Mouse (Mus musculus) myocyte (in vitro differentiated cells): ENCODE data around the gene Trpv4. TPM values are rescaled to one million over a fixed set of nuclear protein-coding genes. Genes with fewer than 3 reads are reported as not detected.

Experiments used
- H3K27me3 ChIP-seq: one replicate; pipeline ENCODE4 v1.6.1; 2011; ENCODE audit not compliant: control insufficient read depth, insufficient read depth, insufficient read length
- H3K36me3 ChIP-seq: one replicate; pipeline ENCODE4 v1.6.1; 2011; ENCODE audit not compliant: control insufficient read depth, insufficient read depth
- H3K4me2 ChIP-seq: one replicate; pipeline ENCODE4 v1.6.1; 2011; ENCODE audit warnings: low read depth, control low read depth
- H3K4me3 ChIP-seq: one replicate; pipeline ENCODE4 v1.5.1; 2011; ENCODE audit warnings: mild to moderate bottlenecking, control low read depth, moderate library complexity
- H3K79me2 ChIP-seq: one replicate; pipeline ENCODE4 v1.6.1; 2011; ENCODE audit not compliant: control insufficient read depth, insufficient read depth
- H3ac ChIP-seq: one replicate; pipeline ENCODE4 v1.6.1; 2011; ENCODE audit not compliant: control insufficient read depth, insufficient read length
- CEBPB ChIP-seq: IDR thresholded peaks from 2 replicates; pipeline ENCODE4 v1.6.1; 2011; ENCODE audit warnings: mild to moderate bottlenecking, moderate library complexity; ENCODE audit not compliant: poor library complexity, insufficient read depth, severe bottlenecking
- E2F4 ChIP-seq: IDR thresholded peaks from one replicate; pipeline ENCODE4 v1.6.1; 2011; ENCODE audit warnings: mild to moderate bottlenecking, control low read depth, moderate library complexity; ENCODE audit not compliant: insufficient read depth
- MAX ChIP-seq: IDR thresholded peaks from one replicate; pipeline ENCODE4 v1.6.1; 2011; ENCODE audit warnings: low read depth, mild to moderate bottlenecking, control low read depth
- MYOD1 ChIP-seq, 3 experiments: IDR thresholded peaks; one replicate each; pipeline ENCODE4 v1.6.1; 2011; ENCODE audit warnings: control low read depth in 2 of 3, low read depth in 2 of 3, mild to moderate bottlenecking in 2 of 3, moderate library complexity in 1 of 3; ENCODE audit not compliant: insufficient read length in 2 of 3, control insufficient read depth in 1 of 3
- MYOG ChIP-seq, 3 experiments: IDR thresholded peaks; one replicate each; pipeline ENCODE4 v1.6.1; 2011; ENCODE audit warnings: control low read depth in 2 of 3, low read depth in 2 of 3, mild to moderate bottlenecking in 2 of 3; ENCODE audit not compliant: insufficient read length in 2 of 3, control insufficient read depth in 1 of 3, insufficient read depth in 1 of 3
- POLR2A ChIP-seq: IDR thresholded peaks from one replicate; pipeline ENCODE4 v1.6.1; 2011; ENCODE audit warnings: low read depth, mild to moderate bottlenecking, control low read depth, moderate library complexity; ENCODE audit not compliant: insufficient read length
- POLR2AphosphoS2 ChIP-seq: IDR thresholded peaks from one replicate; pipeline ENCODE4 v1.6.1; 2011; ENCODE audit warnings: low read depth, control low read depth; ENCODE audit not compliant: insufficient read length
- REST ChIP-seq: IDR thresholded peaks from one replicate; pipeline ENCODE4 v1.6.1; 2011; ENCODE audit warnings: mild to moderate bottlenecking, control low read depth, moderate library complexity; ENCODE audit not compliant: insufficient read depth, insufficient read length
- SRF ChIP-seq: IDR thresholded peaks from one replicate; pipeline ENCODE4 v1.6.1; 2011; ENCODE audit warnings: low read depth; ENCODE audit not compliant: control insufficient read depth, insufficient read length
- TCF12 ChIP-seq: IDR thresholded peaks from one replicate; pipeline ENCODE4 v1.6.1; 2011; ENCODE audit warnings: mild to moderate bottlenecking, control low read depth; ENCODE audit not compliant: poor library complexity, insufficient read depth, severe bottlenecking
- TCF3 ChIP-seq: IDR thresholded peaks from one replicate; pipeline ENCODE4 v1.6.1; 2011; ENCODE audit warnings: low read depth, control low read depth; ENCODE audit not compliant: insufficient read length
- USF1 ChIP-seq: IDR thresholded peaks from one replicate; pipeline ENCODE4 v1.6.1; 2011; ENCODE audit warnings: low read depth, mild to moderate bottlenecking, control low read depth, moderate library complexity
- polyA plus RNA-seq: library from polyadenylated mRNA; unstranded; fragments of >200 nt; fragmentation: generic; extraction: Trizol; gene quantifications from one replicate; pipeline ENCODE4 v1.2.1, GENCODE M21; 2012; ENCODE audit warnings: missing spikeins

Gene Trpv4
- polyA plus RNA-seq, 1 experiment: 0.12 TPM

- no peak overlapping the region for H3K4me2 ChIP-seq
- H3K4me3 ChIP-seq: no peak overlapping the region
- peaks cover 58% of the 10 kb centered on the region for H3K27me3 ChIP-seq
- TF ChIP-seq E2F4 (no peak), SRF (no peak), TCF3 (no peak), MYOD1 (IDR thresholded peaks at IDR 0.05; ENCODE audit: control insufficient read depth in 1 of 3, insufficient read length in 2 of 3, low read depth in 2 of 3) (no peak), MYOG (IDR thresholded peaks at IDR 0.05; ENCODE audit: control insufficient read depth in 1 of 3, insufficient read depth in 1 of 3, insufficient read length in 2 of 3, low read depth in 2 of 3) (no peak), POLR2AphosphoS2 (no peak), TCF12 (no peak), REST (no peak), CEBPB (no peak)
- no peaks in the 10 kb centered on the region for H3K79me2 ChIP-seq
- no peaks in the 10 kb centered on the region for H3K36me3 ChIP-seq
- H3ac ChIP-seq: no peak overlapping the region
Measured at GRCm38 (mm10) chr5:114592463-114593160, 65.6 kb downstream of the Trpv4 start.

- Histone ChIP-seq H3K36me3 (no peaks in the 10 kb centered on the region), H3K4me2 (no peak overlapping the region), H3K4me3 (no peak overlapping the region), H3K79me2 (no peaks in the 10 kb centered on the region), H3K27me3 (peaks cover 54% of the 10 kb centered on the region), H3ac (no peak overlapping the region)
- no peak for TF ChIP-seq MAX
- no peak for TF ChIP-seq MYOD1 (IDR thresholded peaks at IDR 0.05; ENCODE audit: control insufficient read depth in 1 of 3, insufficient read length in 2 of 3, low read depth in 2 of 3)
- TF ChIP-seq SRF: no peak
- no peak for TF ChIP-seq E2F4
- TF ChIP-seq POLR2AphosphoS2: no peak
- TF ChIP-seq TCF3: no peak
- no peak for TF ChIP-seq TCF12
- TF ChIP-seq REST: no peak
- TF ChIP-seq CEBPB: no peak
Measured at GRCm38 (mm10) chr5:114591151-114591561, 67.1 kb downstream of the Trpv4 start.

- no peak for TF ChIP-seq E2F4
- no peak for TF ChIP-seq POLR2A
- TF ChIP-seq SRF: no peak
- no peak for TF ChIP-seq MYOG (IDR thresholded peaks at IDR 0.05; ENCODE audit: control insufficient read depth in 1 of 3, insufficient read depth in 1 of 3, insufficient read length in 2 of 3, low read depth in 2 of 3)
- TF ChIP-seq TCF12: no peak
- TF ChIP-seq POLR2AphosphoS2: no peak
- TF ChIP-seq REST: no peak
- TF ChIP-seq CEBPB: no peak
- no peak for TF ChIP-seq USF1
- TF ChIP-seq TCF3: no peak
- no peak for TF ChIP-seq MAX
- TF ChIP-seq MYOD1 (IDR thresholded peaks at IDR 0.05; ENCODE audit: control insufficient read depth in 1 of 3, insufficient read length in 2 of 3, low read depth in 2 of 3): no peak
- Histone ChIP-seq H3K4me2 (no peak overlapping the region), H3K27me3 (peaks cover 57% of the 10 kb centered on the region), H3ac (no peak overlapping the region), H3K36me3 (no peaks in the 10 kb centered on the region), H3K4me3 (no peak overlapping the region), H3K79me2 (no peaks in the 10 kb centered on the region)
Measured at GRCm38 (mm10) chr5:114590043-114590913, 67.9 kb downstream of the Trpv4 start.

GRCm38 (mm10) chr5:114589454-114589853, 68.8 kb downstream of the Trpv4 start:
- H3K4me2 ChIP-seq: no peak overlapping the region
- no peak overlapping the region for H3ac ChIP-seq
- no peaks in the 10 kb centered on the region for H3K36me3 ChIP-seq
- H3K27me3 ChIP-seq: peaks cover 58% of the 10 kb centered on the region
- no peaks in the 10 kb centered on the region for H3K79me2 ChIP-seq
- TF ChIP-seq SRF (no peak), POLR2A (no peak), CEBPB (no peak)
- H3K4me3 ChIP-seq: no peak overlapping the region

GRCm38 (mm10) chr5:114589026-114589425, 69.2 kb downstream of the Trpv4 start:
- Histone ChIP-seq H3K36me3 (no peaks in the 10 kb centered on the region), H3K4me3 (no peak overlapping the region), H3K27me3 (peaks cover 58% of the 10 kb centered on the region), H3ac (no peak overlapping the region), H3K79me2 (no peaks in the 10 kb centered on the region), H3K4me2 (no peak overlapping the region)
- TF ChIP-seq REST: no peak
- no peak for TF ChIP-seq MYOD1 (IDR thresholded peaks at IDR 0.05; ENCODE audit: control insufficient read depth in 1 of 3, insufficient read length in 2 of 3, low read depth in 2 of 3)
- TF ChIP-seq SRF: no peak
- no peak for TF ChIP-seq TCF12
- TF ChIP-seq USF1: no peak
- no peak for TF ChIP-seq POLR2AphosphoS2
- TF ChIP-seq E2F4: no peak
- no peak for TF ChIP-seq MYOG (IDR thresholded peaks at IDR 0.05; ENCODE audit: control insufficient read depth in 1 of 3, insufficient read depth in 1 of 3, insufficient read length in 2 of 3, low read depth in 2 of 3)
- no peak for TF ChIP-seq POLR2A
- TF ChIP-seq CEBPB: no peak
- no peak for TF ChIP-seq TCF3
- no peak for TF ChIP-seq MAX
